Mouse (Mus musculus) limb, embryonic 11.5 days (tissue): ENCODE data around the gene Rps6kb2. TPM values are rescaled to one million over a fixed set of nuclear protein-coding genes. Genes with fewer than 3 reads are reported as not detected.

Experiments used
- ATAC-seq: fragments of 200-750 bp; cut with Nextera tagmentation; 2 replicates; pipeline ENCODE4 v1.8.0; 2017; ENCODE audit warnings: low read depth; ENCODE audit not compliant: insufficient number of reproducible peaks, low FRiP score, low TSS enrichment
- DNase-seq: peaks from one replicate; pipeline ENCODE4 v3.0.0-alpha.2; 2015; ENCODE audit warnings: low spot score
- H3K27ac ChIP-seq: fragments of 300-500 bp; sonication (generic); replicated peaks from 2 replicates; pipeline ENCODE4 v1.5.1; 2014; ENCODE audit warnings: low read depth, mild to moderate bottlenecking, low read length
- H3K27me3 ChIP-seq: fragments of 300-500 bp; sonication (generic); 2 replicates; pipeline ENCODE4 v1.6.1; 2014; ENCODE audit warnings: mild to moderate bottlenecking, low read length, mixed read lengths; ENCODE audit not compliant: control insufficient read depth, insufficient read depth
- H3K36me3 ChIP-seq: fragments of 300-500 bp; sonication (generic); 2 replicates; pipeline ENCODE4 v1.6.1; 2014; ENCODE audit warnings: mild to moderate bottlenecking, low read length, moderate library complexity, mixed read lengths; ENCODE audit not compliant: control insufficient read depth, insufficient read depth
- H3K4me1 ChIP-seq: fragments of 300-500 bp; sonication (generic); 2 replicates; pipeline ENCODE4 v1.6.1; 2014; ENCODE audit warnings: low read length, mixed read lengths; ENCODE audit not compliant: control insufficient read depth, insufficient read depth
- H3K4me2 ChIP-seq: fragments of 300-500 bp; sonication (generic); 2 replicates; pipeline ENCODE4 v1.6.1; 2014; ENCODE audit warnings: low read depth, mild to moderate bottlenecking, moderate library complexity; ENCODE audit not compliant: severe bottlenecking
- H3K4me3 ChIP-seq: fragments of 300-500 bp; sonication (generic); 2 replicates; pipeline ENCODE4 v1.5.1; 2014; ENCODE audit warnings: low read depth, low read length
- H3K9ac ChIP-seq: fragments of 300-500 bp; sonication (generic); 2 replicates; pipeline ENCODE4 v1.6.1; 2014; ENCODE audit warnings: mild to moderate bottlenecking, low read length
- H3K9me3 ChIP-seq: fragments of 300-500 bp; sonication (generic); 2 replicates; pipeline ENCODE4 v1.6.1; 2016; ENCODE audit warnings: low read length; ENCODE audit not compliant: control insufficient read depth
- WGBS: fragments of 180-500 bp; shearing (Covaris S2); extraction: QIAGEN DNeasy Blood & Tissue Kit; methylation state at CpG from one replicate; pipeline ENCODE4 v1.1.7; 2014; 5-methylcytosine and 5-hydroxymethylcytosine counted together
- polyA plus RNA-seq: library from polyadenylated mRNA; unstranded; fragments of >200 nt; fragmentation: Nextera tagmentation; extraction: Ambion mirVana; gene quantifications from 2 replicates; pipeline ENCODE4 v1.2.1, GENCODE M21; 2014

Rps6kb2 gene
- polyA plus RNA-seq, 1 experiment from 2014 or later = 44.7 TPM

GRCm38 (mm10) chr19:4202149-4202548 lies 39.0 kb upstream of the Rps6kb2 start:
- 31% methylated on average over 7 of the region's 7 CpGs for WGBS
- H3K27ac ChIP-seq = no peak overlapping the region
- H3K4me1 ChIP-seq = peaks cover 14% of the 10 kb centered on the region

DNA sequence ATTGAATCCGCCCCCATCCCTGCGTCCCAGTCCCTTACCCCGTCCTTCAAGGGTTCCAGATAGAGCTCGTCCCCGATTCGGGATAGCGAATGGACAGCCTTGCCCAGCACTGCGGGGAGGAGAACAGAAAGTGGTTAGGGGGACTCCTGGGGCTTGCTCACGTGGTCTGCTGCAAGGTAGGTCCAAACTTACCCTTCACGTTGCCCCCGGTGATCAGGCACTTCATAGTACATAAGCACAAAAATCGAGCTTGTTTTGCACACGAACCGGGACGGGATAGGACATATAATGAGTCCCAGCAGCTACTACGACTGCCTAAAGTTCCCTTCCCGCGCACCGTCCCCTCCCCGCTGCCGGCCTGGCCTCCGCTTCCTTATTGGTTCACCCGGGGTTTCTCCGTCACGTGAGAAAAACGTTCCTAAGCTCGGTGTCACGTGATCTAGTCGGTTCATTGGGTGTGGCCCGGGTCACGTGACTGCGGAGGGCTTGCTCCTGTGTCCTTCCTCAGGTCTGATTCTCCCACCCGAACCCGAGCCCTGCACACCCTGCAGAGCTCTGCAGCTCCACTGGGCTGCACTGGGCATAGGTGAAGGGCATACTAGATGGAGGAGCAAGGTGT lies 38.2 kb upstream of the Rps6kb2 start, which contains the start of gene Rad9a:
Rad9a (minus strand) TSS at position 372 of the 619 bp plus-strand sequence.
- ATAC-seq (peak; percentile 83), DNase-seq (peak; percentile 97)
- Histone ChIP-seq H3K4me3 (peak within 1 kb of the TSS; percentile 80), H3K27me3 (0 out of 2 replicates have a peak, but pooled peaks cover 2% of the 10 kb centered on the region), H3K4me2 (peak within 1 kb of the TSS; percentile 97), H3K9ac (peak within 1 kb of the TSS; percentile 82), H3K9me3 (no peaks in the 10 kb centered on the region), H3K36me3 (peaks cover 12% of the 10 kb centered on the region; the same call in 1 of the 2 replicates), H3K4me1 (peaks cover 14% of the 10 kb centered on the region), H3K27ac (peak within 1 kb of the TSS; percentile 33; the same call in 1 of the 2 replicates)
- WGBS = under 1% methylated on average over 34 of the region's 34 CpGs

More at GRCm38 (mm10) chr19:4202149-4202548, 39.0 kb upstream of the Rps6kb2 start:
- Histone ChIP-seq H3K9me3 (no peaks in the 10 kb centered on the region), H3K9ac (peak overlapping the region; percentile 75; the same call in 1 of the 2 replicates), H3K4me2 (peak overlapping the region; percentile 97), H3K36me3 (peaks cover 4% of the 10 kb centered on the region; the same call in 1 of the 2 replicates), H3K4me3 (peak overlapping the region; percentile 80), H3K27me3 (0 out of 2 replicates have a peak, but pooled peaks cover 2% of the 10 kb centered on the region)
- DNase-seq = no peak
- no peak for ATAC-seq

- WGBS = 63% methylated on average over 3 of the region's 3 CpGs
- peaks cover 28% of the 10 kb centered on the region for H3K4me1 ChIP-seq
These were observed 34.0 kb upstream of the Rps6kb2 start for GRCm38 (mm10) chr19:4197180-4197579.

GRCm38 (mm10) chr19:4196548-4196947 lies 33.4 kb upstream of the Rps6kb2 start:
- Histone ChIP-seq H3K9me3 (no peaks in the 10 kb centered on the region), H3K4me2 (no peak overlapping the region), H3K9ac (no peak overlapping the region), H3K27me3 (no peaks in the 10 kb centered on the region), H3K4me1 (peaks cover 24% of the 10 kb centered on the region), H3K27ac (no peak overlapping the region), H3K36me3 (peaks cover 39% of the 10 kb centered on the region), H3K4me3 (no peak overlapping the region)
- DNase-seq = no peak
- no peak for ATAC-seq
- WGBS = 21% methylated on average over 5 of the region's 5 CpGs

More at GRCm38 (mm10) chr19:4197180-4197579, 34.0 kb upstream of the Rps6kb2 start:
- no peak overlapping the region for H3K4me3 ChIP-seq
- H3K4me2 ChIP-seq = no peak overlapping the region
- no peak overlapping the region; the same call in 1 of the 2 replicates for H3K27ac ChIP-seq
- no peaks in the 10 kb centered on the region for H3K27me3 ChIP-seq
- DNase-seq = no peak
- ATAC-seq = no peak
- H3K9ac ChIP-seq = no peak overlapping the region
- peaks cover 39% of the 10 kb centered on the region for H3K36me3 ChIP-seq
- H3K9me3 ChIP-seq = no peaks in the 10 kb centered on the region

- ATAC-seq (no peak), DNase-seq (no peak)
- Histone ChIP-seq H3K9ac (no peak overlapping the region), H3K27me3 (no peaks in the 10 kb centered on the region), H3K4me1 (peaks cover 24% of the 10 kb centered on the region), H3K4me2 (no peak overlapping the region), H3K36me3 (peaks cover 39% of the 10 kb centered on the region), H3K9me3 (no peaks in the 10 kb centered on the region), H3K27ac (no peak overlapping the region), H3K4me3 (no peak overlapping the region)
- WGBS = 63% methylated on average over 2 of the region's 2 CpGs
These were observed 32.9 kb upstream of the Rps6kb2 start for GRCm38 (mm10) chr19:4196048-4196447.

DNA sequence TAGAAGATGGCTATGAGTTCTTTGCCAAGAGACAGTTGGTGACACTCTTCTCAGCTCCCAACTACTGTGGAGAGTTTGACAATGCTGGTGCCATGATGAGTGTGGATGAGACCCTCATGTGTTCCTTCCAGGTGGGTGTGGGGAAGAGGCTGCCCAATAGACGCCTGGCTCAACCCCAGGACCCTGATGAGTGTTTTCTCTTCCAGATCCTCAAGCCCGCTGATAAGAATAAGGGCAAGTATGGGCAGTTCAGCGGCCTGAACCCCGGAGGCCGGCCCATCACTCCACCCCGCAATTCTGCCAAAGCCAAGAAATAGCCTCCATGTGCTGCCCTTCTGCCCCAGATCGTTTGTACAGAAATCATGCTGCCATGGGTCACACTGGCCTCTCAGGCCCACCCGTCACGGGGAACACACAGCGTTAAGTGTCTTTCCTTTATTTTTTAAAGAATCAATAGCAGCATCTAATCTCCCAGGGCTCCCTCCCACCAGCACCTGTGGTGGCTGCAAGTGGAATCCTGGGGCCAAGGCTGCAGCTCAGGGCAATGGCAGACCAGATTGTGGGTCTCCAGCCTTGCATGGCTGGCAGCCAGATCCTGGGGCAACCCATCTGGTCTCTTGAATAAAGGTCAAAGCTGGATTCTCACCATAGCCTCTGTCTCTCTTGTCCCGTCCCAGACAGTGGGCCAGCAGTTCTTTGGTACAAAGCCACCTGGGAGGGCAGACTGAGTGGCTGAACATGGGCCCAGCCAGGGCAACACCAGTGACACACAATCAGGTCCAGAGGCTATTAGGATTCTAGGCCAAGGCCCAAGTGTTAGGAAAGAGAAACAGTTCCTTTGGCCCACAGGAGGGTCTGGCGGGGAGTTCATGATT lies 31.9 kb upstream of the Rps6kb2 start:
- DNase-seq (no peak), ATAC-seq (no peak)
- H3K27me3 ChIP-seq = no peaks in the 10 kb centered on the region
- peaks cover 39% of the 10 kb centered on the region for H3K36me3 ChIP-seq
- no peak overlapping the region for H3K4me2 ChIP-seq
- no peak overlapping the region for H3K27ac ChIP-seq
- H3K4me3 ChIP-seq = no peak overlapping the region
- H3K4me1 ChIP-seq = peaks cover 17% of the 10 kb centered on the region
- no peaks in the 10 kb centered on the region for H3K9me3 ChIP-seq
- H3K9ac ChIP-seq = no peak overlapping the region
- 81% methylated on average over 12 of the region's 12 CpGs for WGBS

GRCm38 (mm10) chr19:4194021-4194724 lies 31.0 kb upstream of the Rps6kb2 start:
- peaks cover 36% of the 10 kb centered on the region for H3K36me3 ChIP-seq
- H3K27me3 ChIP-seq = no peaks in the 10 kb centered on the region
- no peak overlapping the region for H3K27ac ChIP-seq
- DNase-seq = no peak
- no peak for ATAC-seq
- H3K9me3 ChIP-seq = no peaks in the 10 kb centered on the region
- H3K4me1 ChIP-seq = peaks cover 17% of the 10 kb centered on the region
- no peak overlapping the region for H3K9ac ChIP-seq
- H3K4me2 ChIP-seq = no peak overlapping the region
- no peak overlapping the region for H3K4me3 ChIP-seq
- 88% methylated on average over 8 of the region's 8 CpGs for WGBS

DNA sequence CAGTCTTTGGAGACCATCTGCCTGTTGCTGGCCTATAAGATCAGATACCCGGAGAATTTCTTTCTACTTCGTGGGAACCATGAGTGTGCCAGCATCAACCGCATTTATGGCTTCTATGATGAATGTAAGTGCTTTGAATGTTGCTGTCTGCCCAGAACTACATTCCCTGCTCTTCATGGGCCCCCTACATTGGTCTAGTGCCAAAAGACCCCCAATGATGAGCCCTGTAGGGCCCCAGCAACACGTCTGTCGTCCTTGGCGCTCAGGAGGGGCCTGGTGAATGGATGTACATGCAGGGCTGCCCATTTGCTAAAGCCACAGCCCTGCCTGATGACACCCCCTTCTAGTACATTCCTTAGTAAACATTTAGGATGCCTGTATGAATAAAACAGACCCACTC lies 30.0 kb upstream of the Rps6kb2 start:
- ATAC-seq = no peak
- H3K4me3 ChIP-seq = peak overlapping the region; percentile 98
- H3K4me2 ChIP-seq = peak overlapping the region; percentile 84
- H3K27ac ChIP-seq = no peak overlapping the region
- no peak for DNase-seq
- 61% methylated on average over 6 of the region's 6 CpGs for WGBS
- no peaks in the 10 kb centered on the region for H3K27me3 ChIP-seq
- peaks cover 17% of the 10 kb centered on the region for H3K4me1 ChIP-seq
- H3K36me3 ChIP-seq = peaks cover 36% of the 10 kb centered on the region
- H3K9ac ChIP-seq = peak overlapping the region; percentile 94
- H3K9me3 ChIP-seq = no peaks in the 10 kb centered on the region
